Mouse (Mus musculus) liver, adult 2 months (tissue): ENCODE data around the gene Slc6a13.

Source experiments
- CTCF ChIP-seq: fragments of 200-500 bp; IDR thresholded peaks from 2 replicates; pipeline ENCODE4 v1.5.1; 2011; ENCODE audit warnings: low read depth, low read length, control low read depth
- POLR2A ChIP-seq: fragments of 200-500 bp; IDR thresholded peaks from 2 replicates; pipeline ENCODE4 v1.6.1; 2011; ENCODE audit warnings: low read length, control low read depth; ENCODE audit not compliant: insufficient read depth; ENCODE audit errors: extremely low read depth

GRCm38 (mm10) chr6:121346428-121346827 is 46.4 kb downstream of the Slc6a13 start:
- TF ChIP-seq CTCF (no peak), POLR2A (no peak)
